Mouse (Mus musculus) layer of hippocampus, postnatal 36 days (tissue): ENCODE data around the gene Ikzf1. TPM values are rescaled to one million over a fixed set of nuclear protein-coding genes. Genes with fewer than 3 reads are reported as not detected.

Source experiments
- DNase-seq, 2 experiments: peaks; one replicate each; pipeline ENCODE4 v3.0.0; 2022
- total RNA-seq, 2 experiments: library from RNA; stranded (reverse); gene quantifications; 2 replicates each; pipeline ENCODE4 v1.2.3; 2021

Gene Ikzf1
- total RNA-seq, 2 experiments from 2014 or later, result 2.7 to 3.0 TPM

GRCm38 (mm10) chr11:11725252-11725875 is 40.6 kb downstream of the Ikzf1 start:
- no peak for DNase-seq

GRCm38 (mm10) chr11:11725876-11726525 is 41.2 kb downstream of the Ikzf1 start:
- DNase-seq, result no peak

GRCm38 (mm10) chr11:11726807-11727276 is 42.0 kb downstream of the Ikzf1 start:
- no peak for DNase-seq

GRCm38 (mm10) chr11:11727936-11728556 is 43.2 kb downstream of the Ikzf1 start:
- no peak for DNase-seq

- no peak for DNase-seq
Measured at GRCm38 (mm10) chr11:11729216-11729615, 44.4 kb downstream of the Ikzf1 start.

- DNase-seq, result no peak
Measured at GRCm38 (mm10) chr11:11730062-11730461, 45.3 kb downstream of the Ikzf1 start.

DNA sequence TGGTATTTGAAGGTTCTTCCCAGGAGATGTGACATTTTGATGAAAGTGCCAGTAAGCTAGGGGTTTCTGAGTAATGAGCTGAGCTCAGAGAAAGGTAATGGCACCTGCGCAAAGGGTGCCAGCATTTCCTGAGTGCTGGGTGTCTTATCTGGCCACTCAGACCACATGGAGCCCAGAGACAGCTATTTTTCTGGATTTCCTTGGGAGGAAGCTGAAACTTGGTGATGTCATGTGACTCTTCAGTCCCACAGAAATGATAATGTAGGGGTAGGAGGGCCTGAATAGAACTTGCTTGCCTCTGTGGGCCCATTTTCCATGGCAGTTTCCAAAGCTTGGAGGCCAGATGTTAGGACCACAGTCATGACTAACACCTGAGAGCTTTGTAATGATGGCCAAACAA is 46.9 kb downstream of the Ikzf1 start:
- no peak for DNase-seq

GRCm38 (mm10) chr11:11732972-11733770 is 48.4 kb downstream of the Ikzf1 start:
- DNase-seq, result no peak

DNA sequence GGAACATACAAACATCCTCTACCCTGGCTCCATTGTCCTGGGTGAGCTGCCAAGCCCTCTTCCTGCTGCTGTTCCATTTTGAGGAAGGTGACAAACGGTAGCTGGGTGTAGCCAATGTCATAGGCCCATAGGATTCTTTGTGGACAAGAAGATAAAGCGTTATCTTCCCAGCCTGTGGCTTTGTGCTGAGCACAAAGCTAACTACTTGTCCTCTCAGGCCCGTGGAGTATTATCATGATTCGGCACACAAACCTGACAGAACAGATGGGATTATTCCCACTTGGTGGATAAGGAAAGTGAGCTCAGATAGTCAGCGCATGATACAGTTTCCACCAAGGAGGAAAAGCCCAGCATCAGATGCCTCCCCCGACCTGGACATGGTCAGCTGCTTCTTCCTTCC is 50.4 kb downstream of the Ikzf1 start:
- no peak for DNase-seq

GRCm38 (mm10) chr11:11736948-11737347 is 52.1 kb downstream of the Ikzf1 start:
- DNase-seq, result no peak

DNA sequence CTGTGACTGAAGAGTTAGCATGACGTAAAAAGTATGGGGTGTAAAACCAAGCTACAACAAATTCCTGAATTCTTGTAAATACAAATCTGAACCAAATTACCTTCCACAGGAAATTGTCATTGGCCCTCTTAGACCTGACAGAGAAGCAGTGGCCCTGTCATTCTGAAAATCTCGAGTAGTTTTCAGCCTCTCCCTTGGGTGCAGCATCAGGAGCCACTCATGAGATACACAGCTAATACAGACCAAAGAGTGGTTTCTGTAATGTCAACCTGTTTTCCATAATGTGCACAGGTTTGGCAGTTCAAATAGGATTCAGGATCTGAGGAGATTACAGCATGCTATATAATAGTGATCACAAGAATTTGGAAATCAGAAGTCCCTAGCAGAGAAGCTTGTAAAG is 52.8 kb downstream of the Ikzf1 start:
- no peak for DNase-seq

DNA sequence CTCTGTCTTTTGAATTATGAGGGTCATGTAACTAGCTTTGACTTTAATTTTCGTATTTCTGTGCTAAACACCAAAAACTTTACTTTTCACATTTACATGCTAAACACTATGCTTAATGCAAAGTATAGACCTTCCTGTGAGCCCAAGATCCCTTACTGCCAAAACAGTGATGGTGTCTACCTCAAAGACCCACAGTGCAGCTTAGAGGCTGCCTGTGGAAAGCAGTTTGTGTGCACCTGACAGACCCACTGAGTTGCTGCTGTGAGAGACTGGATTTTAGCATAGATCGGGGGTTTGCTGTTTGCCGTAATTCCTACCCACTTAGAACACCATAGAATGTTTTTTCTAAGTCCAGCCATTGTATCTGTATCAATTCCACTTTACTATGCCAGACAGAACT is 54.3 kb downstream of the Ikzf1 start:
- no peak for DNase-seq

DNA sequence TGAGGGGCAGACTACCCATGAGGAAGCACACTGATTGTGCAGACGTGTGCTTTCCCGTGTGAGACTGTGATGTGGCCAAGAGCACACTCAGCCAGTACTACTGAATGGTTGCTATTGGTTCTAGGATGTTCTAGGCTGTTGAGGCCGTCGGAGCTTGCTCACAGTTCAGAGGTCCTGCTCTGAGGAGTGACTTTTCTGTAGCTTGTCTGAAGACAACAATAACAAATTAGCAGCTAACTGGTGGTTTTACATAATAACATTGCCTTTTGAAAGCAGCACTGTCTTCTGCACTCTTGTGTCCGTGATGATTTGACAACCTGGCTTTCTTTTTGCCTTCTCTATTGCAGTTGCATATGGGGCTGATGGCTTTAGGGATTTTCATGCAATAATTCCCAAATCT is 55.8 kb downstream of the Ikzf1 start:
- no peak for DNase-seq

GRCm38 (mm10) chr11:11741574-11741973 is 56.8 kb downstream of the Ikzf1 start:
- DNase-seq, result no peak

GRCm38 (mm10) chr11:11742626-11743025 is 57.8 kb downstream of the Ikzf1 start:
- DNase-seq, result no peak

GRCm38 (mm10) chr11:11744222-11744621 is 59.4 kb downstream of the Ikzf1 start:
- DNase-seq, result no peak

- DNase-seq, result no peak
Measured at GRCm38 (mm10) chr11:11751091-11751490, 66.3 kb downstream of the Ikzf1 start.

- DNase-seq, result no peak
Measured at GRCm38 (mm10) chr11:11752859-11753258, 68.1 kb downstream of the Ikzf1 start.

GRCm38 (mm10) chr11:11758121-11758520 is 73.3 kb downstream of the Ikzf1 start:
- no peak for DNase-seq

DNA sequence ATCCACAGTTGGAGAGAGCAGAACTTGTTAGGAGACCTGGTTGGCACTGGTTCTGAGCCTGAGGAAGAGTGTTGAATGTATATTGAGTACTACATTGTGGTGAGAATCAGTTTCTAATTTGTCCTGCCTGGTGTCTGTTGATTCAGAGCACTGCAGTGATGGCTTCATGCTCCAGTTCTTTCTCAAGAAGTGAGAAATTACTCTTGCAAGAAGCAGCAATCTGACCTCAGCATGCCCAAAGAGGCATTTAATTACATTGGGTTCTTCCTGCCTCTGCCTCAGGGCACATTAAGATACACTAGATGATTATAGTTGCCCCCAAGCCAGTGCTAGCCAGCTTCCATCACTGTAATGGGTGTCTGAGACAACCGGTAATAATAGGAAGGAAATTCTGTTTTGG is 74.1 kb downstream of the Ikzf1 start:
- no peak for DNase-seq

DNA sequence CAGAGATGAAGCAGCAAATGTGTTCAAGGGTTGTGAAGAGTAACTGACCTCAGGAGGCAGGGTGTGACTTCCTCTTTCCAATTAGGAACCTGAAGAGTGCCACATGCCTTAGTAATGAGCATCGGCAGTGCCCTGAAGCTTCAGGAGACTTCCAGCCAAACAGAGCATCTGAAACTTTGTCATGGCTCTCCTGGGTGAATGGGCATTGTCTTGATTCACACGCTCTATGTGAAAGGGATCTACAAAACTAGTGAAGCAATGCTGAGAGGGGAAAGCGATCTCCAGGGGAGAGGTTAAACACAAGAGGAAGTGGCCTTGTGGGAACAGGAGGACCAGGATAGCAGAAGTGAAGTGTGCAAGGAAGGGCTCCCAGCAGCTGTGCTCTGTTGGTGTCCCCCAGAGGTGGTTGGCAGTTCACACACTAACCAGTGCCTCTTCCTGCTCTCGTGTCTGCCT is 78.4 kb downstream of the Ikzf1 start:
- no peak for DNase-seq

GRCm38 (mm10) chr11:11765414-11765813 is 80.6 kb downstream of the Ikzf1 start:
- no peak for DNase-seq

DNA sequence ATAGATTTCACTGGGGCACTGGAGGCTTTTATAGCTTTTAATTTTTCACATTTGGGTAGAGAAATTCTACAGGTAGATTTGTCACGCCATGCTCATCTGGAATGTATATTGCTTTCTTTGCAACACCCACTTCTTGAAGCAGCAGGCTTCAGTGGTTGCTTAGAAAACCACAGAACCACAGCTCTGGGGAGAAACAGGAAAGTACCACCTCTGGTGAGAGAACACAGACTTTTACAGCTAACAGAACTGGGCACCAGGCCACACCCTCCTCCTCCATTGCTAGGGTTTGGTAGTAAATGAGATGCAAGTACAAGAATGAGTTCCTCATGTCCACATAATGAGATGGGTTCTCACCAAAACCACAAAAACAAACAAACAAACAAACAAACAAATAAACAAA is 81.3 kb downstream of the Ikzf1 start:
- no peak for DNase-seq
